Mouse (Mus musculus) C2C12 (cell line): ENCODE measurements around the gene Rdh9. TPM values are rescaled to one million over a fixed set of nuclear protein-coding genes. Genes with fewer than 3 reads are reported as not detected.
"Not testable (repeated sequence)": the region's sequence is repeated elsewhere in the genome, so short reads cannot be mapped to it uniquely, and the experiment has no call there.

Source experiments
- H3K27me3 ChIP-seq: one replicate; pipeline ENCODE4 v1.6.1; 2011; ENCODE audit not compliant: control insufficient read depth, insufficient read depth, insufficient read length
- H3K36me3 ChIP-seq: one replicate; pipeline ENCODE4 v1.6.1; 2011; ENCODE audit not compliant: control insufficient read depth, insufficient read depth
- H3K4me3 ChIP-seq: one replicate; pipeline ENCODE4 v1.5.1; 2011; ENCODE audit warnings: mild to moderate bottlenecking, control low read depth; ENCODE audit not compliant: poor library complexity, insufficient read depth, severe bottlenecking
- H3K79me2 ChIP-seq: one replicate; pipeline ENCODE4 v1.6.1; 2011; ENCODE audit not compliant: control insufficient read depth, insufficient read depth
- H3K79me3 ChIP-seq: one replicate; pipeline ENCODE4 v1.6.1; 2011; ENCODE audit warnings: low read depth, control low read depth
- H3ac ChIP-seq: one replicate; pipeline ENCODE3; 2011; ENCODE audit warnings: low read depth; ENCODE audit not compliant: control insufficient read depth, insufficient read length
- CEBPB ChIP-seq: IDR thresholded peaks from one replicate; pipeline ENCODE4 v1.6.1; 2011; ENCODE audit warnings: low read depth, mild to moderate bottlenecking, control low read depth, moderate library complexity
- CTCF ChIP-seq: IDR thresholded peaks from one replicate; pipeline ENCODE4 v1.5.1; 2011; ENCODE audit not compliant: control insufficient read depth, insufficient read depth, insufficient read length
- FOSL1 ChIP-seq: IDR thresholded peaks from one replicate; pipeline ENCODE4 v1.8.0; 2011; ENCODE audit warnings: mild to moderate bottlenecking, low read length; ENCODE audit not compliant: poor library complexity, insufficient read depth, severe bottlenecking
- MAX ChIP-seq: IDR thresholded peaks from one replicate; pipeline ENCODE4 v1.6.1; 2011; ENCODE audit warnings: mild to moderate bottlenecking, control low read depth
- MYOD1 ChIP-seq: IDR thresholded peaks from one replicate; pipeline ENCODE4 v1.6.1; 2011; ENCODE audit warnings: low read depth; ENCODE audit not compliant: control insufficient read depth, insufficient read length
- MYOG ChIP-seq: IDR thresholded peaks from one replicate; pipeline ENCODE4 v1.6.1; 2011; ENCODE audit not compliant: control insufficient read depth, insufficient read length; ENCODE audit errors: extremely low read depth
- USF1 ChIP-seq: IDR thresholded peaks from one replicate; pipeline ENCODE4 v1.6.1; 2011; ENCODE audit warnings: low read depth, mild to moderate bottlenecking, control low read depth, moderate library complexity
- polyA plus RNA-seq: library from polyadenylated mRNA; unstranded; fragments of >200 nt; fragmentation: generic; extraction: Trizol; gene quantifications from one replicate; pipeline ENCODE4 v1.2.1, GENCODE M21; 2012; ENCODE audit warnings: missing spikeins

Gene Rdh9
- polyA plus RNA-seq, 1 experiment, result 0.02 TPM

- TF ChIP-seq MYOG (no peak), USF1 (no peak), FOSL1 (no peak), MYOD1 (no peak), CEBPB (no peak), CTCF (no peak), MAX (no peak)
- H3K79me2 ChIP-seq, result no peaks in the 10 kb centered on the region
- no peak overlapping the region for H3K4me3 ChIP-seq
- H3K79me3 ChIP-seq, result no peaks in the 10 kb centered on the region
- no peaks in the 10 kb centered on the region for H3K36me3 ChIP-seq
- H3K27me3 ChIP-seq, result peaks cover 20% of the 10 kb centered on the region
- H3ac ChIP-seq, result no peak overlapping the region
Measured at GRCm38 (mm10) chr10:127763914-127764680, 12.1 kb upstream of the Rdh9 start.

- Histone ChIP-seq H3K36me3 (no peaks in the 10 kb centered on the region), H3K4me3 (no peak overlapping the region), H3K79me2 (no peaks in the 10 kb centered on the region), H3K79me3 (no peaks in the 10 kb centered on the region), H3K27me3 (peaks cover 20% of the 10 kb centered on the region), H3ac (no peak overlapping the region)
- TF ChIP-seq CTCF (no peak), CEBPB (no peak), MYOG (no peak), FOSL1 (no peak), USF1 (no peak)
Measured at GRCm38 (mm10) chr10:127766564-127766963, 9.6 kb upstream of the Rdh9 start.

- H3K4me3 ChIP-seq, H3K36me3 ChIP-seq, H3K27me3 ChIP-seq, H3K79me2 ChIP-seq, H3ac ChIP-seq, H3K79me3 ChIP-seq: not testable (repeated sequence)
Measured at GRCm38 (mm10) chr10:127782321-127782720, 6.1 kb downstream of the Rdh9 start.

GRCm38 (mm10) chr10:127785411-127785810 lies 9.2 kb downstream of the Rdh9 start:
- H3ac ChIP-seq, H3K79me2 ChIP-seq, H3K79me3 ChIP-seq, H3K36me3 ChIP-seq, H3K27me3 ChIP-seq, H3K4me3 ChIP-seq: not testable (repeated sequence)

- Histone ChIP-seq H3K79me3 (no peaks in the 10 kb centered on the region), H3K36me3 (no peaks in the 10 kb centered on the region), H3K27me3 (no peaks in the 10 kb centered on the region), H3K4me3 (no peak overlapping the region), H3K79me2 (no peaks in the 10 kb centered on the region), H3ac (no peak overlapping the region)
- TF ChIP-seq CEBPB (no peak), USF1 (no peak), FOSL1 (no peak), MAX (no peak), CTCF (no peak), MYOD1 (no peak), MYOG (no peak)
Measured at GRCm38 (mm10) chr10:127799295-127799694, 23.1 kb downstream of the Rdh9 start.

- no peak within 1 kb of the TSS for H3ac ChIP-seq
- H3K36me3 ChIP-seq, result no peaks in the 10 kb centered on the region
- no peaks in the 10 kb centered on the region for H3K27me3 ChIP-seq
- TF ChIP-seq MYOD1, result no peak
- TF ChIP-seq USF1, result no peak
- TF ChIP-seq CEBPB, result no peak
- no peak for TF ChIP-seq CTCF
- no peak for TF ChIP-seq MAX
- no peak for TF ChIP-seq MYOG
- TF ChIP-seq FOSL1, result no peak
- no peaks in the 10 kb centered on the region for H3K79me3 ChIP-seq
- no peaks in the 10 kb centered on the region for H3K79me2 ChIP-seq
- no peak within 1 kb of the TSS for H3K4me3 ChIP-seq
Measured at GRCm38 (mm10) chr10:127800891-127801290, 24.7 kb downstream of the Rdh9 start, which contains the start of gene Rdh16. Gene Rdh16 (plus strand): TSS chr10:127801152.
